Comparison of ENCODE assay signal across 9 mouse cellular contexts in the genomic region with DNA sequence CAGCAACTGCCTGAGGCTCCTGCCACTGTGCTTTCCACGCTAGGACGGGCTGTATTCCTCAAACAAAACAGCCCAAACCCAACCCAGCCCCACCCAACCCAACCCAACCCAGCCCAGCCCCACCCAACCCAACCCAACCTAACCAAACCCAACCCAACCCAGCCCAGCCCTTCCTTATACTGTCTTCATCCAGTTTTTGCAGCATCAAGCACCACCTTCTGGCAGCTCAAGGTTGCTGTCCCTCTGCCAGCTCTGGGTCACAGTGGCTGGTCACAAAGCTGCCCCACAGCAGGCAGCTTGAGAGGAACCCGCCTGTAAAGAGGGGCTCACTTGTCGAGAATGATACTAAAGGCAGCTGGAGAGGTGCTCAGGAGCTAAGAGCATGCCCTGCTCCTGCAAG. TPM values are rescaled to one million over a fixed set of nuclear protein-coding genes. Genes with fewer than 3 reads are reported as not detected.
DNase-seq lines count a peak whose midpoint lies in the region; ATAC-seq and TF ChIP-seq lines count a peak whose summit lies in the region.
"Had no signal": no experiment of that assay in that cellular context is flagged by ENCODE, and none has a peak within 500 bp of the region (broad histone marks: within the 10 kb centered on the region; RNA-seq: fewer than 3 reads in every experiment).

No protein-coding gene starts in this region.

- no peak for TF ChIP-seq POLR2A in MEL (IDR thresholded peaks at IDR 0.05; ENCODE audit: control insufficient read depth in 1 of 2, insufficient read depth in 1 of 2, low read depth in 1 of 2, low read length in 2 of 2, poor library complexity in 1 of 2)

- no peak overlapping the region for H3K27ac ChIP-seq in hindbrain, embryonic 16.5 days (ENCODE audit: low read depth, low read length)
- no peak overlapping the region for H3K27ac ChIP-seq in hindbrain, embryonic 14.5 days
- peak overlapping the region; percentile 62 for H3K27ac ChIP-seq in MEL (ENCODE audit: control insufficient read depth, low read depth, low read length)
- H3K27ac ChIP-seq in liver, postnatal 0 days (ENCODE audit: low read depth) = no peak overlapping the region
- H3K27ac ChIP-seq in forebrain, embryonic 10.5 days = no peak overlapping the region

- H3K9ac ChIP-seq in hindbrain, embryonic 16.5 days (ENCODE audit: low read depth, low read length) = no peak overlapping the region
- H3K9ac ChIP-seq in hindbrain, embryonic 14.5 days = no peak overlapping the region
- H3K9ac ChIP-seq in MEL (ENCODE audit: control insufficient read depth, low read depth, low read length, poor library complexity, severe bottlenecking) = peak overlapping the region; percentile 2; the same call in 1 of the 2 replicates
- H3K9ac ChIP-seq in liver, postnatal 0 days (replicated peaks) = no peak overlapping the region

- H3K36me3 ChIP-seq in hindbrain, embryonic 16.5 days (ENCODE audit: control insufficient read depth, insufficient read depth, low read length) = peaks cover 48% of the 10 kb centered on the region
- peaks cover 97% of the 10 kb centered on the region for H3K36me3 ChIP-seq in hindbrain, embryonic 14.5 days (replicated peaks; ENCODE audit: control insufficient read depth, insufficient read depth)
- peaks cover 27 to 35% of the 10 kb centered on the region in 2 experiments for H3K36me3 ChIP-seq in MEL (ENCODE audit: control insufficient read depth in 1 of 2, insufficient read depth in 2 of 2, low read length in 2 of 2)
- H3K36me3 ChIP-seq in liver, postnatal 0 days (replicated peaks; ENCODE audit: insufficient read depth, low read length) = peaks cover 88% of the 10 kb centered on the region
- H3K36me3 ChIP-seq in forebrain, embryonic 10.5 days (replicated peaks) = peaks cover 100% of the 10 kb centered on the region

- TF ChIP-seq CTCF in MEL (IDR thresholded peaks at IDR 0.05 in 2 of 3, conservative IDR thresholded peaks at IDR 0.05 in 1 of 3; ENCODE audit: control insufficient read depth in 1 of 3, insufficient read depth in 1 of 3, low read depth in 2 of 3, low read length in 3 of 3, poor library complexity in 1 of 3, severe bottlenecking in 1 of 3) = peak in 1 of 3 experiments; percentile 16; a peak in 1 of 6 replicates
- TF ChIP-seq CTCF in liver, postnatal 0 days (IDR thresholded peaks at IDR 0.05; ENCODE audit: low read depth) = peak; percentile 28; the same call in 1 of the 2 replicates

- H3K4me2 ChIP-seq in hindbrain, embryonic 16.5 days (ENCODE audit: low read length) = no peak overlapping the region
- H3K4me2 ChIP-seq in hindbrain, embryonic 14.5 days (replicated peaks) = no peak overlapping the region
- no peak overlapping the region for H3K4me2 ChIP-seq in liver, postnatal 0 days (ENCODE audit: low read depth, low read length)

- H3K9me3 ChIP-seq in hindbrain, embryonic 16.5 days (ENCODE audit: control insufficient read depth, low read length) = no peaks in the 10 kb centered on the region; the same call in 1 of the 2 replicates
- no peaks in the 10 kb centered on the region for H3K9me3 ChIP-seq in hindbrain, embryonic 14.5 days (ENCODE audit: control insufficient read depth, low read length)
- H3K9me3 ChIP-seq in MEL (replicated peaks; ENCODE audit: insufficient read depth, low read length) = no peaks in the 10 kb centered on the region
- no peaks in the 10 kb centered on the region for H3K9me3 ChIP-seq in liver, postnatal 0 days (ENCODE audit: low read length)
- H3K9me3 ChIP-seq in forebrain, embryonic 10.5 days = no peaks in the 10 kb centered on the region; the same call in 1 of the 2 replicates

- H3K4me3 ChIP-seq in hindbrain, embryonic 16.5 days (ENCODE audit: low read length) = no peak overlapping the region
- H3K4me3 ChIP-seq in hindbrain, embryonic 14.5 days (replicated peaks; ENCODE audit: low read length) = no peak overlapping the region
- H3K4me3 ChIP-seq in MEL (ENCODE audit: control insufficient read depth in 1 of 2, insufficient read depth in 1 of 2, low read depth in 2 of 2, low read length in 2 of 2) = no peak overlapping the region
- no peak overlapping the region for H3K4me3 ChIP-seq in liver, postnatal 0 days (ENCODE audit: low read depth, low read length)
- no peak overlapping the region for H3K4me3 ChIP-seq in forebrain, embryonic 10.5 days

- no peak for TF ChIP-seq RAD21 in MEL (IDR thresholded peaks at IDR 0.05; ENCODE audit: low read depth, low read length)

- peaks cover 10% of the 10 kb centered on the region for H3K4me1 ChIP-seq in hindbrain, embryonic 16.5 days (ENCODE audit: control insufficient read depth, insufficient read depth, low read depth, low read length)
- peaks cover 5% of the 10 kb centered on the region; the same call in 1 of the 2 replicates for H3K4me1 ChIP-seq in hindbrain, embryonic 14.5 days (replicated peaks; ENCODE audit: control insufficient read depth, insufficient read depth, low read length)
- peaks cover 6 to 25% of the 10 kb centered on the region in 2 experiments for H3K4me1 ChIP-seq in MEL (ENCODE audit: control insufficient read depth in 1 of 2, insufficient read depth in 2 of 2, low read length in 2 of 2)
- H3K4me1 ChIP-seq in liver, postnatal 0 days (ENCODE audit: insufficient read depth) = peaks cover 14% of the 10 kb centered on the region
- no peaks in the 10 kb centered on the region for H3K4me1 ChIP-seq in forebrain, embryonic 10.5 days

- 71% methylated on average over 4 of the region's 4 CpGs for WGBS in hindbrain, embryonic 16.5 days
- 78% methylated on average over 4 of the region's 4 CpGs for WGBS in hindbrain, embryonic 14.5 days
- 73% methylated on average over 4 of the region's 4 CpGs for WGBS in liver, postnatal 0 days (ENCODE audit: insufficient replicate concordance)
- 86% methylated on average over 4 of the region's 4 CpGs for WGBS in forebrain, embryonic 10.5 days

- no peaks in the 10 kb centered on the region for H3K27me3 ChIP-seq in hindbrain, embryonic 16.5 days (replicated peaks; ENCODE audit: control insufficient read depth, insufficient read depth, low read length)
- no peaks in the 10 kb centered on the region for H3K27me3 ChIP-seq in hindbrain, embryonic 14.5 days (ENCODE audit: control insufficient read depth, insufficient read depth, low read length)
- no peaks in the 10 kb centered on the region for H3K27me3 ChIP-seq in MEL (ENCODE audit: control insufficient read depth in 1 of 2, insufficient read depth in 2 of 2, low read length in 2 of 2)
- no peaks in the 10 kb centered on the region for H3K27me3 ChIP-seq in liver, postnatal 0 days (ENCODE audit: insufficient read depth, low read length)
- no peaks in the 10 kb centered on the region for H3K27me3 ChIP-seq in forebrain, embryonic 10.5 days (ENCODE audit: poor library complexity, severe bottlenecking)

- ATAC-seq in hindbrain, embryonic 16.5 days = 0 out of 2 replicates have a peak, but pooled peaks have one; percentile 8
- ATAC-seq in hindbrain, embryonic 14.5 days (ENCODE audit: low FRiP score) = no peak
- peak; percentile 60 for ATAC-seq in liver, postnatal 0 days
- ATAC-seq: forebrain, embryonic 16.5 days had no signal

- DNase-seq in hindbrain, embryonic 14.5 days (ENCODE audit: low spot score) = no peak
- DNase-seq in MEL (ENCODE audit: low read depth, low spot score) = peak; percentile 41
- peak; percentile 63 to 72 for DNase-seq in cerebellum, postnatal 25 days
- peak; percentile 30 for DNase-seq in liver, postnatal 0 days
- DNase-seq in right cerebral cortex, postnatal 4 days = no peak
- no peak for DNase-seq in frontal cortex, postnatal 25 days (ENCODE audit: low spot score in 2 of 2)
- DNase-seq in forebrain, embryonic 10.5 days (ENCODE audit: extremely low spot score, low spot score) = no peak

- H3K79me2 ChIP-seq in MEL (ENCODE audit: control insufficient read depth, insufficient read depth, low read length, poor library complexity) = peaks cover 6% of the 10 kb centered on the region

- no peak for TF ChIP-seq EP300 in MEL (IDR thresholded peaks at IDR 0.05; ENCODE audit: low read depth in 1 of 2, low read length in 2 of 2)
- no peak for TF ChIP-seq EP300 in liver, postnatal 0 days (IDR thresholded peaks at IDR 0.05; ENCODE audit: low read depth)

TF ChIP-seq in MEL, 35 proteins besides CTCF, POLR2A, EP300 and RAD21:
- TF ChIP-seq SIN3A (IDR thresholded peaks at IDR 0.05; ENCODE audit: low read length) (no peak), MYB (IDR thresholded peaks at IDR 0.05; ENCODE audit: low read depth, low read length) (no peak), GABPA (IDR thresholded peaks at IDR 0.05; ENCODE audit: low read depth, low read length) (no peak)

RNA-seq across cellular contexts. Expression of a gene that starts 8.6 kb away (rescaled TPM):
- 97.9 and 112 TPM in 2 replicates for polyA plus RNA-seq in hindbrain, embryonic 16.5 days (2015; fragmentation: Nextera tagmentation; extraction: Ambion mirVana)
- polyA plus RNA-seq in hindbrain, embryonic 14.5 days (2014; fragmentation: Nextera tagmentation; extraction: Ambion mirVana) = 89.9 and 96.5 TPM in 2 replicates
- 19.3 and 22.4 TPM in 2 replicates for total RNA-seq in MEL (2012; rRNA removed)
- polyA plus RNA-seq in MEL (2012; ENCODE audit: insufficient read depth in 1 of 2, insufficient read length in 2 of 2, low read depth in 1 of 2, low replicate concordance in 2 of 2, missing spikeins in 1 of 2) = 10 to 100 TPM in 1 of 2 experiments, not detected in 1; 23.8 TPM
- polyA plus RNA-seq in liver, postnatal 0 days (2015; fragmentation: Nextera tagmentation; extraction: Ambion mirVana) = 7.7 and 8.4 TPM in 2 replicates
- 81.5 and 81.9 TPM in 2 replicates for polyA plus RNA-seq in forebrain, embryonic 10.5 days (2016; fragmentation: Nextera tagmentation; extraction: Ambion mirVana)

RNA-seq across cellular contexts. Expression of a gene that starts 38.7 kb away (rescaled TPM):
- polyA plus RNA-seq in hindbrain, embryonic 16.5 days (2015; fragmentation: Nextera tagmentation; extraction: Ambion mirVana) = 3.0 TPM in 2 replicates
- 3.5 and 3.8 TPM in 2 replicates for polyA plus RNA-seq in hindbrain, embryonic 14.5 days (2014; fragmentation: Nextera tagmentation; extraction: Ambion mirVana)
- 6.4 and 6.5 TPM in 2 replicates for total RNA-seq in MEL (2012; rRNA removed)
- 10 to 100 TPM; 12.0 to 31.1 TPM for polyA plus RNA-seq in MEL (2012; ENCODE audit: insufficient read depth in 1 of 2, insufficient read length in 2 of 2, low read depth in 1 of 2, low replicate concordance in 2 of 2, missing spikeins in 1 of 2)
- 0.94 and 1.1 TPM in 2 replicates for polyA plus RNA-seq in liver, postnatal 0 days (2015; fragmentation: Nextera tagmentation; extraction: Ambion mirVana)
- polyA plus RNA-seq in forebrain, embryonic 10.5 days (2016; fragmentation: Nextera tagmentation; extraction: Ambion mirVana) = 2.2 and 2.5 TPM in 2 replicates

Comparison
In these comparisons a context has a peak if more than half of its experiments do, and no peak if none do; other contexts are left out.
1. DNase-seq: peak in MEL (single experiment), cerebellum, postnatal 25 days (2 of 2) and liver, postnatal 0 days (single experiment); none in hindbrain, embryonic 14.5 days (single experiment), right cerebral cortex, postnatal 4 days (single experiment), frontal cortex, postnatal 25 days (0 of 2) and forebrain, embryonic 10.5 days (single experiment).